Comparison of ENCODE assay signal across 30 mouse cellular contexts in genomic region chr4:151437859-151438258, GRCm38 (mm10).
DNase-seq lines count a peak whose midpoint lies in the region; ATAC-seq lines count a peak whose summit lies in the region.
"Had no signal": no experiment of that assay in that cellular context is flagged by ENCODE, and none has a peak within 500 bp of the region (broad histone marks: within the 10 kb centered on the region; RNA-seq: fewer than 3 reads in every experiment).

No protein-coding gene starts in this region.

- no peak overlapping the region for H3K9ac ChIP-seq in heart, embryonic 12.5 days
- H3K9ac ChIP-seq in midbrain, embryonic 16.5 days (ENCODE audit: low read depth, low read length) = no peak overlapping the region
- H3K9ac ChIP-seq in neural tube, embryonic 15.5 days (replicated peaks) = no peak overlapping the region
- H3K9ac ChIP-seq: forebrain, embryonic 12.5 days; heart, embryonic 15.5 days; limb, embryonic 15.5 days; liver, embryonic 13.5 days had no signal

- H3K9me3 ChIP-seq in heart, embryonic 12.5 days (replicated peaks) = peaks cover 13% of the 10 kb centered on the region
- H3K9me3 ChIP-seq in midbrain, embryonic 10.5 days (replicated peaks) = no peaks in the 10 kb centered on the region
- no peaks in the 10 kb centered on the region; the same call in 1 of the 2 replicates for H3K9me3 ChIP-seq in midbrain, embryonic 16.5 days (replicated peaks; ENCODE audit: control insufficient read depth, low read length, poor library complexity, severe bottlenecking)
- H3K9me3 ChIP-seq in neural tube, embryonic 15.5 days (replicated peaks) = no peaks in the 10 kb centered on the region
- H3K9me3 ChIP-seq: limb, embryonic 10.5 days had no signal

- peak; percentile 3 for DNase-seq in gastrocnemius, adult 18-20 months (ENCODE audit: low spot score)
- no peak for DNase-seq in gastrocnemius, postnatal 36 days
- peak; percentile 53 for DNase-seq in heart, adult 8-10 months (ENCODE audit: low spot score)
- DNase-seq in midbrain, embryonic 10.5 days (ENCODE audit: low spot score) = no peak
- DNase-seq: adrenal gland, adult 8-10 months; cerebellum, adult 2 months; cerebellum, postnatal 14 days; kidney, adult 9 months; kidney, postnatal 10 days; layer of hippocampus, postnatal 36 days; liver, embryonic 13.5 days; lung, adult 18-20 months; lung, postnatal 4 days; right cerebral cortex, postnatal 4 days; thymus, adult 18-20 months; thymus, postnatal 25 days had no signal

- no peaks in the 10 kb centered on the region for H3K36me3 ChIP-seq in heart, embryonic 12.5 days
- H3K36me3 ChIP-seq in midbrain, embryonic 10.5 days = no peaks in the 10 kb centered on the region
- no peaks in the 10 kb centered on the region for H3K36me3 ChIP-seq in midbrain, embryonic 16.5 days (ENCODE audit: control insufficient read depth, insufficient read depth, low read length)
- no peaks in the 10 kb centered on the region for H3K36me3 ChIP-seq in neural tube, embryonic 15.5 days
- H3K36me3 ChIP-seq: forebrain, embryonic 12.5 days; G1E; heart, embryonic 15.5 days; hindbrain, embryonic 10.5 days; limb, embryonic 10.5 days; limb, embryonic 15.5 days; liver, embryonic 13.5 days had no signal

- ATAC-seq in heart, embryonic 12.5 days (ENCODE audit: insufficient number of reproducible peaks, low FRiP score) = no peak
- no peak for ATAC-seq in midbrain, embryonic 16.5 days
- no peak for ATAC-seq in neural tube, embryonic 15.5 days (ENCODE audit: low FRiP score)
- ATAC-seq: intestine, postnatal 0 days; lung, postnatal 0 days had no signal

- 73% methylated on average over 11 of the region's 11 CpGs for WGBS in heart, embryonic 12.5 days
- 80% methylated on average over 11 of the region's 11 CpGs for WGBS in midbrain, embryonic 10.5 days
- WGBS in midbrain, embryonic 16.5 days = 71% methylated on average over 11 of the region's 11 CpGs
- WGBS in neural tube, embryonic 15.5 days = 60% methylated on average over 11 of the region's 11 CpGs

- intact Hi-C loops in gastrocnemius, postnatal 36 days (cut with DNase I) = no loop called here

- no peak overlapping the region for H3K27ac ChIP-seq in heart, embryonic 12.5 days (ENCODE audit: poor library complexity, severe bottlenecking)
- peak overlapping the region; percentile 46; the same call in 1 of the 2 replicates for H3K27ac ChIP-seq in midbrain, embryonic 10.5 days (replicated peaks)
- no peak overlapping the region for H3K27ac ChIP-seq in midbrain, embryonic 16.5 days (ENCODE audit: low read length)
- H3K27ac ChIP-seq in neural tube, embryonic 15.5 days (replicated peaks) = peak overlapping the region; percentile 64
- H3K27ac ChIP-seq: forebrain, embryonic 12.5 days; heart, embryonic 15.5 days; hindbrain, embryonic 10.5 days; limb, embryonic 10.5 days; limb, embryonic 15.5 days; liver, embryonic 13.5 days; stomach, postnatal 0 days had no signal

- H3K4me2 ChIP-seq in heart, embryonic 12.5 days = no peak overlapping the region
- no peak overlapping the region for H3K4me2 ChIP-seq in midbrain, embryonic 16.5 days (ENCODE audit: low read length)
- H3K4me2 ChIP-seq in neural tube, embryonic 15.5 days = no peak overlapping the region
- H3K4me2 ChIP-seq: forebrain, embryonic 12.5 days; heart, embryonic 15.5 days; limb, embryonic 15.5 days; liver, embryonic 13.5 days had no signal

- no peaks in the 10 kb centered on the region for H3K27me3 ChIP-seq in heart, embryonic 12.5 days (replicated peaks)
- H3K27me3 ChIP-seq in midbrain, embryonic 10.5 days (ENCODE audit: low read depth, poor library complexity, severe bottlenecking) = no peaks in the 10 kb centered on the region
- no peaks in the 10 kb centered on the region for H3K27me3 ChIP-seq in midbrain, embryonic 16.5 days (ENCODE audit: control insufficient read depth, insufficient read depth, low read depth, low read length)
- no peaks in the 10 kb centered on the region for H3K27me3 ChIP-seq in neural tube, embryonic 15.5 days (replicated peaks)
- H3K27me3 ChIP-seq: forebrain, embryonic 12.5 days; heart, embryonic 15.5 days; limb, embryonic 15.5 days; liver, embryonic 13.5 days; megakaryocyte, embryonic 14.5 days had no signal

- H3K4me1 ChIP-seq in heart, embryonic 12.5 days (replicated peaks) = no peaks in the 10 kb centered on the region
- H3K4me1 ChIP-seq in midbrain, embryonic 10.5 days = peaks cover 12% of the 10 kb centered on the region
- H3K4me1 ChIP-seq in midbrain, embryonic 16.5 days (ENCODE audit: control insufficient read depth, insufficient read depth, low read length) = peaks cover 7% of the 10 kb centered on the region; the same call in 1 of the 2 replicates
- H3K4me1 ChIP-seq in neural tube, embryonic 15.5 days = peaks cover 23% of the 10 kb centered on the region
- H3K4me1 ChIP-seq: heart, embryonic 15.5 days; limb, embryonic 15.5 days; liver, embryonic 13.5 days; megakaryocyte, embryonic 14.5 days had no signal

- no peak overlapping the region for H3K4me3 ChIP-seq in heart, embryonic 12.5 days
- H3K4me3 ChIP-seq in midbrain, embryonic 10.5 days = no peak overlapping the region
- no peak overlapping the region for H3K4me3 ChIP-seq in midbrain, embryonic 16.5 days (ENCODE audit: low read depth, low read length)
- no peak overlapping the region for H3K4me3 ChIP-seq in neural tube, embryonic 15.5 days (replicated peaks)
- H3K4me3 ChIP-seq: erythroblast, embryonic 14.5 days; forebrain, embryonic 12.5 days; heart, embryonic 15.5 days; hindbrain, embryonic 10.5 days; limb, embryonic 10.5 days; limb, embryonic 15.5 days; liver, embryonic 13.5 days had no signal

Comparison
In these comparisons a context has a peak if more than half of its experiments do, and no peak if none do; other contexts are left out.
1. DNase-seq: peak in gastrocnemius, adult 18-20 months (single experiment) and heart, adult 8-10 months (single experiment); none in gastrocnemius, postnatal 36 days (0 of 2) and midbrain, embryonic 10.5 days (single experiment).
2. H3K27ac ChIP-seq: peak in midbrain, embryonic 10.5 days (single experiment) and neural tube, embryonic 15.5 days (single experiment); none in heart, embryonic 12.5 days (single experiment) and midbrain, embryonic 16.5 days (single experiment).